Mouse (Mus musculus) E14TG2a.4 (cell line): Measurements from ENCODE around the gene Cdkn2aipnl.
A peak's percentile ranks its signal among the peaks of the same experiment; 100 is the strongest.

Experiments
- H3K27me3 ChIP-seq: 2 replicates; pipeline ENCODE4 v1.6.1; 2014; ENCODE audit warnings: low read length, control low read depth; ENCODE audit not compliant: insufficient read depth
- H3K36me3 ChIP-seq: 2 replicates; pipeline ENCODE4 v1.6.1; 2014; ENCODE audit warnings: low read length, control low read depth; ENCODE audit not compliant: insufficient read depth
- H3K4me1 ChIP-seq: replicated peaks from 2 replicates; pipeline ENCODE4 v1.6.1; 2014; ENCODE audit warnings: low read depth, low read length, control low read depth
- H3K4me3 ChIP-seq: replicated peaks from 2 replicates; pipeline ENCODE4 v1.5.1; 2014; ENCODE audit warnings: mild to moderate bottlenecking, low read length
- H3K9me3 ChIP-seq: 2 replicates; pipeline ENCODE4 v1.6.1; 2014; ENCODE audit warnings: low read length, control low read depth
- CTCF ChIP-seq: conservative IDR thresholded peaks from 2 replicates; pipeline ENCODE4 v1.5.1; 2014; ENCODE audit warnings: low read length
- NANOG ChIP-seq: IDR thresholded peaks from 2 replicates; pipeline ENCODE4 v1.6.1; 2014; ENCODE audit warnings: borderline replicate concordance, low read length, mixed read lengths
- POU5F1 ChIP-seq: IDR thresholded peaks from 2 replicates; pipeline ENCODE4 v1.6.1; 2014; ENCODE audit warnings: low read length, borderline replicate concordance

Cdkn2aipnl gene

DNA sequence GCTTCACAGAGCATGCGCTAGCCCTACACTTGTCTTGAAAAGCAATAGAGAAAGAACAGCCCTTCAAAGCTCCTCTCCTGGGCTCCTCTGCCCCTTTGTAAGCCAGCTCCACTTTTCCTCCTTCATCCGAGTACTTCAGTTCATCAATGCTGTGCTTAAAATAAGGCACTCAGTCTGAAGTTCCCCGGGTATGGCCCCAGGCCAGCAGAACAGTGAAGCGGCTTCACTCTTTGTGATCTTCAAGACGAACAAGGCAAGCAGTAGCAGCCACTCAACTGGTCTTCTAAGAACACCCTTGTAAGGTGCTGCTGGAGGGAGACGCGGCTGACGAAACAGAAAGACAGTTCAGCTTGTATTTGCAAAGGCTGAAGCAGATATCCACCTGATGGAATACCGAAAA lies 11.3 kb upstream of the Cdkn2aipnl start:
- peaks cover 4% of the 10 kb centered on the region; the same call in 1 of the 2 replicates for H3K4me1 ChIP-seq
- H3K27me3 ChIP-seq, result peaks cover 4% of the 10 kb centered on the region; the same call in 1 of the 2 replicates
- no peak overlapping the region for H3K4me3 ChIP-seq
- no peaks in the 10 kb centered on the region for H3K36me3 ChIP-seq
- TF ChIP-seq NANOG, result no peak
- no peak for TF ChIP-seq POU5F1
- no peaks in the 10 kb centered on the region for H3K9me3 ChIP-seq

DNA sequence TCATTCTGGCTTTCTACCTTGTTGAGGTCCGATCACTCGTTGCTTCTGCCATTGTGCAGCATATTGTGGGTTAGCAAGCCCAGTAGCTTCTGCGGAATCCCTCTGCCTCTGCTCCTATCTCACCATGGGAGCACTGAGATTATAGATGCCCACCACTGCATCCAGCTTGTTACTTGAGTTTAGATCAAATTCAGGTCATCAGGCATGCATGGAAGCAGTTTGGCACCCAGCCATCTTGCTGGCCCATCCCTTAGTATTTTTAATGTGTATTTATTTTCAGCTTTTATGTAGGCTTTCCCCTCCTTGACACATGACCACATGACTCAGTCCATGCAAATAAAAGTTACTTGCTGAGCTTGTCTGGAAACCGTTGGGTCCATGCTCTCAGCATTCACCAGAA lies 9.7 kb upstream of the Cdkn2aipnl start:
- Histone ChIP-seq H3K27me3 (peaks cover 4% of the 10 kb centered on the region; the same call in 1 of the 2 replicates), H3K4me3 (no peak overlapping the region), H3K9me3 (no peaks in the 10 kb centered on the region), H3K4me1 (peaks cover 13% of the 10 kb centered on the region), H3K36me3 (no peaks in the 10 kb centered on the region)
- TF ChIP-seq CTCF, result no peak
- no peak for TF ChIP-seq NANOG
- no peak for TF ChIP-seq POU5F1

DNA sequence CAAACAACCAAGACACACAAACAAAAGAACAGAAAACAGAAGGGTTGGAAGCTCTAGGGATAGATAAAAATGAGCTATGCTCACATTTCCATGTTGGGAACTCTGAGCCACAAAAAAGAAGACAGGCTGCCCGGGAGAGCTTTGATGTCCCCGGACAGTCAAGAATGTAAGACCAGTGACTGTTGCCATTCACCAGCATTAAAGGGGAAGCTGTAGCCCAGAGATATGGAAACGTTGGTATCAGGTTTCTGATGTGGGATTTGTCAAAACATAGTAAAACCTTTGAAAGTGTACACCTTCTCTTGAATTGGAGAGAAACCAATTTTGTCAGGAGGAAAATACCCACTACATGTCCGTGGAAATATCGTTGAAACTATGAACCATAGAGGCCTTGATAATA lies 8.0 kb upstream of the Cdkn2aipnl start:
- no peaks in the 10 kb centered on the region for H3K9me3 ChIP-seq

DNA sequence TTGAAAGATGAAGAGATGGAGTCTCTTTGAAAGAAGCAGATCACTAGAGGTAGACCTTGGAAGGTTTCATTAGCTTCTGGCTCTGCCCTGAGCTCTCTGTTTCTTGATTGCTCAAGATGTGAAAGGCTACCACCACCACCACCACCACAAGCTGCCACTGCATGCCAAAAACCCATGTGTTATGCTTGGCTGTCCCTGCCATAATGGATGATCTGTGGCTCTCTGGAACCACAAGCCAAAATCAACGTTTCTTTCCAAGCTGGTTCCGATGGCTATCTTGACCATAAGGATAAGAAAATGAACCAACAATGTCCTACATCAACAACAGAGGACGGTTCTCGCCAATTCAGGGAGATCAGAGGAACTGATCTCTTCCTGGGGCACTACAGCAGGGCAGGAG lies 7.4 kb upstream of the Cdkn2aipnl start:
- TF ChIP-seq NANOG, result no peak
- TF ChIP-seq CTCF, result no peak
- TF ChIP-seq POU5F1, result no peak
- Histone ChIP-seq H3K27me3 (peaks cover 3% of the 10 kb centered on the region; the same call in 1 of the 2 replicates), H3K4me1 (peaks cover 13% of the 10 kb centered on the region), H3K9me3 (no peaks in the 10 kb centered on the region), H3K36me3 (no peaks in the 10 kb centered on the region), H3K4me3 (no peak overlapping the region)

More for the DNA sequence above, 8.0 kb upstream of the Cdkn2aipnl start:
- Histone ChIP-seq H3K4me1 (peaks cover 13% of the 10 kb centered on the region), H3K36me3 (no peaks in the 10 kb centered on the region), H3K4me3 (no peak overlapping the region), H3K27me3 (peaks cover 4% of the 10 kb centered on the region; the same call in 1 of the 2 replicates)
- no peak for TF ChIP-seq POU5F1
- no peak for TF ChIP-seq NANOG
- TF ChIP-seq CTCF, result no peak

DNA sequence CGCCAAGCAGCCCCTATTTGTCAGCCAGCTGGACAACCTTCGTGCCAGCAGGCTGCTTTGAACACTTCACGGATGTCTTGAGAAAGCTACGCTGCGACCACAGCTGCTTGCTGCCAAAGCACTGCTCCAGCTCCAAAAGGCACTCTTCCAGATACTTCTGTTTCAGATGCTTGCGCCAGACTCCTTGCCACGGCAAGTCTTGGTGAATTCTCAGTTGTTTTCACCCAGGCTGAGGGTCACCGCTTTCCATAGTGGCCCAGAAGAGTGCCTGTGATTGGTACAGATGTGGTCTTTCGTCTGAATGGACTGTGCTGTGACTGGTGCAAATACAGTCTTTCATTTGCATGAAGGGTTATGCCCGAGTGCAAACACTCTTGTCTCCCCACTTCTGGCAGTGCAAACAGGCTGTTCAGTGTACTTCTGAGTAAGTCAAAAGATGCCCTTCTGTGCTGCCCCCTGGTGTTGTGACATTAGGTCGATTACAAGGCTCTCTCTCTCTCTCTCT lies 6.4 kb upstream of the Cdkn2aipnl start:
- Histone ChIP-seq H3K9me3 (no peaks in the 10 kb centered on the region), H3K4me3 (no peak overlapping the region), H3K27me3 (no peaks in the 10 kb centered on the region; the same call in 1 of the 2 replicates), H3K4me1 (peaks cover 13% of the 10 kb centered on the region), H3K36me3 (no peaks in the 10 kb centered on the region)
- no peak for TF ChIP-seq POU5F1
- TF ChIP-seq NANOG, result no peak
- no peak for TF ChIP-seq CTCF

DNA sequence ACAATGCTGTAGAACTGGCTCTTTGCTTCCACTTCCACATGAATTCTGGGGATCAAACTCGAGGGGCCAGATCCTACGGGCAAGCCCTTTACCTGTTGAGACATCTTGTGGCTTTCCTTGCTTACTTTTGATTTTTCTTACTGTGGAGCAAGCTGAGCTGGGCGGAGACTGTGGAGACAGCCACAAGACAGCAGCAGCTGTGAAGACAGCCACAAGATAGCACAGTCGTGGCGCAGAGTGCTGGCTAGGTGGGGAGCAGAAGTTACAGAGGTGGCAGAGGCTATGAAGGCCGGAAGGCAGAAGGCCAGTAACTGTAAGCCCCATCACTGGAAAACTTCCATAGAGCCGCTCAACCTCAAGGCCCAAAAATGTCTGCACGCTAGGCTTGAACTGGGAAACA lies 5.7 kb upstream of the Cdkn2aipnl start:
- Histone ChIP-seq H3K4me3 (peak overlapping the region; percentile 27; the same call in 1 of the 2 replicates), H3K4me1 (peaks cover 13% of the 10 kb centered on the region), H3K36me3 (no peaks in the 10 kb centered on the region), H3K9me3 (no peaks in the 10 kb centered on the region), H3K27me3 (no peaks in the 10 kb centered on the region; the same call in 1 of the 2 replicates)
- TF ChIP-seq NANOG, result no peak
- no peak for TF ChIP-seq CTCF
- TF ChIP-seq POU5F1, result no peak

DNA sequence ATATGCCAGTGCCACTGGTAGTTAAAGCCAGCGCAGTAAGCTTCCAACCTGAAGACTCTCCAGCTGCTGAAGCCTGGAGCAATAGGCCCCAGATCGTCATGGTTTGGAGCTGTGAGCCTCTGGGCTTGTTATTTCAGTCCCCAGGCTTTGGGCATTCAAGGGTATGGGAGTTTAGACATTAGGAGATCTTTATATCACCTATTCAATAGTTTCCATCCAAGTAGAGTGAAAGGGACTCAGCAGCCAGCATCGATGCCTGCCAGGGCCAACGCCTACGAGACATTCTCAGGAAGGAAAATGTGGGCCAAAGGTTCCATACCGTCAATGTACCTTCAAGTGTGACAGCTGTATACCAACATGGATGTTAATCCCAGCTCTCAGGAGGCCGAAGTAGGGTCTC lies 5.2 kb upstream of the Cdkn2aipnl start:
- Histone ChIP-seq H3K9me3 (no peaks in the 10 kb centered on the region), H3K4me3 (no peak overlapping the region), H3K27me3 (no peaks in the 10 kb centered on the region; the same call in 1 of the 2 replicates), H3K4me1 (peaks cover 15% of the 10 kb centered on the region), H3K36me3 (no peaks in the 10 kb centered on the region)
- TF ChIP-seq POU5F1, result no peak

DNA sequence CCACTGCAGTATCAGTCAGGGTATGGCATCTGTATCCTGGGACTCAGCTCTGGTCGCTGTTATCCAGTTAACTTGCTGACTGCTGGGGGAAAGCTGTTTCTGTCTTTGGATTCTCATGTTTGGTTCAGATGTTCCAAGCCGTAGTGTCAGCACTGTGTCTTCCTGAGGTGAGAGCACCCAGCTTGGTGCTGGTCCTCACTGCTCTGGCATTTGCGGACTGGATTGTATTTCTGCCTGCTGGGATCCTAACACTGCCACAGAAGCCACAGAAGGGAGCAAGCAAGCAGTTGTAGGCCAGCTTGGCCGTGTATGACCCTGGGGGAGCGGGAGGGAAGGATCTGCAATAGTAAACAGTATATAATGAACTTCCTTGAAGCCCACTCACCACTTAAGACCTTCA lies 810 bp upstream of the Cdkn2aipnl start:
- TF ChIP-seq NANOG, result no peak
- no peak for TF ChIP-seq CTCF
- TF ChIP-seq POU5F1, result no peak
- H3K4me1 ChIP-seq, result peaks cover 35% of the 10 kb centered on the region
- peaks cover 31% of the 10 kb centered on the region for H3K36me3 ChIP-seq
- H3K4me3 ChIP-seq, result no peak overlapping the region
- no peaks in the 10 kb centered on the region for H3K9me3 ChIP-seq
- no peaks in the 10 kb centered on the region for H3K27me3 ChIP-seq

DNA sequence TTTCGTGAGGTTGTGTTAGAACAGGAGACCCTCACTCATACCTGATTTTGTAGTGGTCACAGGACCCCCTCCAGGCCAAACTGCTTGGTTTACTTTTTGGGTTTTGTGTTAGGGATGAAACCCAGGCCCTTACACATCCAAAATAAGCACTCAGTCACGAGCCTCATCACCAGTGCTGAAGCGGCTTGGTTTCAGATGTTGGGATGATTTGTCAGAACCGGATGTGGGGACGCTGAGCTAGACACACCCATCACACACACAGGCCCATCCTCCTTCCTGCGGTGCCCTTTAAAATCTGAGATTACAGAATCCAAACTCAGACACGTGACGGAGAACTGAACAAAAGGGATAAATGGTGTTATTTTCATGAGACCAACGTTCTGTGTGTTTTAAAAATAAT lies 1.4 kb downstream of the Cdkn2aipnl start:
- H3K9me3 ChIP-seq, result no peaks in the 10 kb centered on the region
- no peaks in the 10 kb centered on the region for H3K27me3 ChIP-seq
- peaks cover 48% of the 10 kb centered on the region for H3K4me1 ChIP-seq
- TF ChIP-seq CTCF (no peak), POU5F1 (no peak), NANOG (no peak)
- H3K36me3 ChIP-seq, result peaks cover 53% of the 10 kb centered on the region
- H3K4me3 ChIP-seq, result peak overlapping the region; percentile 90

DNA sequence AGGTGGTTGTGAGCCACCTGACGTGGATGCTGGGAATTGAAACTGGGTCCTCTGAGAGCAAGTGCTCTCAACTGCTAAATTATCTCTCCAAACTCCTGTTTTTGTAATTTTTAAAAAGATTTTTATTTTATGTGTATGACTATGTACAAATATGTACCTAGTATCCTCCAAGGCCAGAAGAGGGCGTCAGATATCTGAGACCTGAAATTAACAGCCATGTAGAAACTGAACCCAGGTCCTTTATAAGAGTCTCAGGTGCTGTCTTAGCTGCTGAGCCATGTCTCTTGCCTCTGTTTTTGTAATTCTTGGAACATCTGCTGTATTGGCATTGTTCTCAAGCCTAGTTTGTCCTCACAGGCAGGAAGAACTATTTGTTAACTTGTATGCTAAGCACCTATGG lies 2.0 kb downstream of the Cdkn2aipnl start:
- H3K4me1 ChIP-seq, result peaks cover 48% of the 10 kb centered on the region
- H3K9me3 ChIP-seq, result no peaks in the 10 kb centered on the region
- H3K4me3 ChIP-seq, result peak overlapping the region; percentile 90; the same call in 1 of the 2 replicates
- H3K36me3 ChIP-seq, result peaks cover 60% of the 10 kb centered on the region
- TF ChIP-seq NANOG, result no peak
- no peak for TF ChIP-seq CTCF
- no peak for TF ChIP-seq POU5F1
- H3K27me3 ChIP-seq, result no peaks in the 10 kb centered on the region
